Mouse (Mus musculus) megakaryocyte progenitor cell, adult 5-6 weeks (primary cell): ENCODE results near the gene Frmd6. TPM values are rescaled to one million over a fixed set of nuclear protein-coding genes. Genes with fewer than 3 reads are reported as not detected.

Experiments used
- ATAC-seq: replicated peaks from 2 replicates; pipeline ENCODE4 v1.8.0; 2016; ENCODE audit warnings: mild to moderate bottlenecking, moderate TSS enrichment, inconsistent platforms; ENCODE audit not compliant: poor library complexity
- total RNA-seq, 2 experiments: library from RNA; stranded (forward) in 1 of 2; stranded (reverse) in 1 of 2; fragments of 157-497, 149-512 nt in 1 of 2; fragments of 200-1000 nt in 1 of 2; gene quantifications; 2 replicates each; pipeline versions ENCODE4 v1.2.3 to v1.2.4; 2015 to 2017

Frmd6 gene
- total RNA-seq, 2 experiments from 2014 or later: 3.9 to 8.8 TPM

- ATAC-seq: no peak
Observed at GRCm38 (mm10) chr12:70807975-70808374, 17.3 kb upstream of the Frmd6 start.

GRCm38 (mm10) chr12:70809957-70810356 is 15.4 kb upstream of the Frmd6 start:
- ATAC-seq: no peak

DNA sequence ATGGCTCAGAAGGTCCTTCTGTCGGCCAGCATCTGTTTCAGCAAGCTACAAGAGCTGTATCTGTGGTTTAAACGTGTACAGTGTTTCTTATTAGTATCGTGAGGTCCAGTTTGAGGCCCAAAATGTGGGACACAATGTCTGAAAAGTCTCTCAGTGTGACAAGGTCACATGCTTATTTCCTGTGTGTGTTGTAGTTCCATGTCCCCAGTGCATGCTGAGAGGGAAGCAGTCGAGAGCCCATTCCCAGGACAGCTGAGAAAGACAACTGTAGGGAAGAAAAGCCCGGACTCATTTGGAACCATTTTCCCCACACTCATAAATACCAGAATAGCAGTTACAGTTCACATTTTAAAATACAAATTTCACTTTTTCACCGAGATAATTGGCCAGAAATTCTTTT is 13.5 kb upstream of the Frmd6 start:
- ATAC-seq: no peak

DNA sequence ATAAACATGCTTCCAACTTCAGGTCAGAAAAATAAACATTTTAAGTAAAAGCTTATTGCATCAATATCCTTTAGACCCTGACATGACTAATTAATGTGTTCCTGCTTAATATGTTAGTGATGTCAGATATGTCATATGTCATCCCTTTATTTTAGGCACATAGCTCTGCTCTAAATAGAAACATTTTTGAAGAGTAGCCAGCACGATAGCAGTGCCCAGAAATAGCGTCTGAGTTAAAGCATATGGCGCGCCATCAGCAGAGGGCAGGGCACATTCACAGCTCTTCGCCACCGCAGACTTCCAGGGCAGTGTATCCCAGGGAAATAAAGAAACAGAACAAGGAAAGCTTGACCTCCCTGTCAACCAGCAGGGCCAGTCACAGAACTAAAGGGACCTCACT is 13.1 kb upstream of the Frmd6 start:
- ATAC-seq: no peak

DNA sequence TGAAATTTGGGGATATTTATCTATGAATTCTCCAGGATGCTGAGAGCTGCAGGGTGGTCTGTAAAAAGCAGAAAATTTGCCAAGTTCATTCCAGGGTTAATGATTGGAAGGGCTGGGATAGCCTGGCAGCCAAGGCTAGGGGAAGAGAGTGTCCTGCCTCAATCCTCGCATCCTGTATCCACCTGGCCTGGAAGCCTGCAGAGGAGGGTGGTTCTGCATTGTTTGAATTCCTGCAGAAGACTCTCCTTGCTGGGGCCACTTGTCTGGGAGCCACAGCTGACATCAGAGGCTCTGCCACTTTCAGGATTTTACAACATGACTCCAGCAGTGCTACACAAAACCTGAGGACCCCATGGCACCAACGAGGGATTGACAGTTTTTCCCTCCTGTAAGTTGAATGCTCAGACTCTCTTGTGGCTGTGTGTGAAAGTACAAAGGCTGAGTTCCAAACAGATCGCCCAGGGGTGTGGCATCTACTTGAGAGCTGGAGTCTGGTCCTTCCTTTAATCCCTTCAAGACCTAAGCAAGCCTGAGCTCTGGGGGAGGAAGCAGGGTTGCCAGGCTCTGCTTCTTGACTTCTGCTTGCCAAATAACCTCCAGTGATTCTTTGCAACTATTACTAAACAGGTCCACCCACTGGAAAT is 12.4 kb upstream of the Frmd6 start:
- ATAC-seq: no peak

GRCm38 (mm10) chr12:70816731-70817130 is 8.6 kb upstream of the Frmd6 start:
- ATAC-seq: no peak

DNA sequence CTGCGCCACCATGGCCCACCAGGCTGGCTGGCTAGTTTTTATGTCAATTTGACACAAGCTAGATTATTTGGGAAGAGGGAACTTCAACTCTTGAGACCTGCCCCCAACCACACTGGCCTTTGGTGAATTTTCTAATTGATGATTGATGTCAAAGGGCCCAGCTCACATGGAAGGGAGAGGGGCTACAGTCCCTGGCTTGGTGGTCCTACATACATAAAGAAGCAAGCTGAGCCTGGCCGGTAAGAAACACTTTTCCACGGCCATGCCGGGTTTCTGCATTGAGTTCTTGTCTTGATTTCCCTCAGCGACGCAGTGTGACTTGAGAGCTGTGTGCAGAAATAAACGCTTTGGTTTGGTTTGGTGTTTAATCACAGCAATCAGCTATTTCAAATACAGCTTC is 1.3 kb upstream of the Frmd6 start:
- ATAC-seq: no peak

DNA sequence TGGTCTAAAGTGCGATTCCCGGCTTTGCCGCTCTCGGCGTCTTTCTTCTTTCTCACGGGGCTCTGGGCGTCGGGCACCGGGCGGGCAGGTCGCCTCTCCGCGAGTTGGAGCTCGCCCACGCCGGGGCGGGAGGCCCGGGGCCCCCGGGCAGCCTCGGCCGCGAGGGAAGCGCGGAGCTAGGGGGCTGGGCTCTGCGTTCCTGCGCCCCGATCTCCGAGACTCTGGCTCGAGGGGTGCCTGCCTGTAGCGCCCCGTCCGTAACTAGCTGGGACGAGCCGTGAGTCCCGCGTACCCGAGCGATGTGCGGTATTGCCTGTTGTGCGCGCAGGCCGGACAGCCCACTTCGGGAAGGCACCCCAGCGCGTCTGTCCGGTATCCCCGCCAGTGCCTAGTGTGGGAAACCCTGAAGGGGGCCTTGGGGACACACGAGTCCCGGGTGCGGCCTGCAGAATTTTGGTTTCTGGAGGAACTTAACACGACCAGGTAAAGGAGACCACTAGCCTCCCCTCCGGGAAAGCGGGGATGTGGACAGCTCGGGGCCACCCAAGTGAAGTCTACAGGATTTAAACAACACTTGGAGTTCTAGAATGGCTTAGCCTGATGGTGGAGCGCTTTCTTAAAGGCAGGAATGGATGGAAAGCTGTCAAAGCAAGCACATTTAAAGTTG is 470 bp downstream of the Frmd6 start:
- peak; percentile 49 for ATAC-seq

GRCm38 (mm10) chr12:70826318-70827072 is 1.2 kb downstream of the Frmd6 start:
- ATAC-seq: no peak

DNA sequence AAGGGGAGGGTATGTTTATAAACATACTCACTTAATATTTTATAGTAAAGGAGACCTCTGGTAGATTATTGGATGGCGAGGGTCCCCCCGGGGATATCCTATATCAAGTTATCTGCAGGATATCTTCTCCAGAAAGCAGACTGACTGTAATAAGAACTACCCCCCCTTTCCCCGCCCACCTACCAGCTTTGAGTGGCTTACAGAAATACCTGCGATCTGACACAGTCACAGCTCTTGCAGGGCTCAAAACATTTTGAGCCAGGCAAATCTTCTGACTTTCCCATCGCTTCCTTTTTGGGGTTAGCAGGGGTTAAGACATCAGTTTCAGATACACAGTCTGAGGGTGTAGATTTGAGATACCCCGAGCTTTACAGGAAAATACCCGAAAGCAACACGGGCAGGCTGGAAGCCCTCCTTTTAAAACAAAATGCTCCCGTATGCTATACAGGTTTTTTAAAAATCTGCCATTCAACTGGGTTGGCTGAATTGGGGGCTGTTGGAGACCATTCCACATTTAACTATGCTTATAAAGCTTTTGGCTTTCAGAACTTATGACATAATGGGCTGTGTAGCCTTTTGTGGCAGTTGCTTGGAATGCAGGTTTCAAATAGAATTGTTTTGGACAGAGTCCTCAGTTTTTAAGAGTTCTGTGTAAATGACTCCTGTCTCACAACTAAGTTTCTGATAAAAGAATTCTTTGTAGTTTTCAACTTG is 2.0 kb downstream of the Frmd6 start:
- no peak for ATAC-seq

DNA sequence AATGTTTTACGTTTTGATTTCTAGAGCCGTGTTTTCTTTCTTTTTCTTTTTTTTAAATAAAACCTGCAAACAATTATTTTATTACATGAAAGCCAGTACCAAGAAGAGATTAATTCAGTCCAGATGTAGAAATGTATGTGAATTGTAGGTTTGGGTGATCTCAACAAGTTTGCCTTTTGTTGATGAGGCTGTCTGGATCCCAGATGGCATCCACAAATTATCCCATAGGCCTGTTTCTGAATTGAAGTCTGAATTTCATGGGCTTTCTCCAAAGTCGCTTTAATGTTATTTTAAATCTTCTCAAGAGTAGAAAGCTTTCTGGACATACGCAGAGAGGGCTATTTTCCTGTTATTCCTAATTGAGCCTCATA is 2.6 kb downstream of the Frmd6 start:
- no peak for ATAC-seq

DNA sequence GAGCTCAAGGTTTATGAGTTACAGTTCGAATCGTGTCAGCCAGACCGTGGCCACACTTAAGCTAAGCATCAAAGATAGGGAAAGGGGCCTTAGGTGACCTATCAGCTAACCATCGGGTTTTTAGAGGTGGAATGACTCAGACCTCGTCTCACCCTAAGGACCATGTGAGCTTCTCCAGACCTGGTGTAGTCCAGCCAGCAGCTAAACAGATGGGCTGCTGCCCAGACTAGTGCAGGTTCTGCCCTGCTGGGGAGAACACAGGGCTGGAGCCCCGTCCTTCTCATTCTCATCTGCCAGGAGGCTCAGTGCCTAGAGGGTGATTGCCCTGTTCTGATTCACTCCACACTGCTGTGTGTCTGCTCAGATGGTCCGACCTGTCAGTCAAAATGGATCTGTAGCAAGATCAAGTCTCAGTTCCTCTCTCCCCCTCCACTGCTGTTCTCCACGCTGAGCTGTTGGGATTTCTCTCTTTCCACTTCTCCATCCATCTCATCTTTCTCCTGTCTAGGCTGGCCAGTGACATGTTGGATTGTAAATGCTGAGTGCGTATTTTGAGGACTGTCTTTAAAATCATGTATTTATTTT is 5.8 kb downstream of the Frmd6 start:
- ATAC-seq: peak; percentile 47

DNA sequence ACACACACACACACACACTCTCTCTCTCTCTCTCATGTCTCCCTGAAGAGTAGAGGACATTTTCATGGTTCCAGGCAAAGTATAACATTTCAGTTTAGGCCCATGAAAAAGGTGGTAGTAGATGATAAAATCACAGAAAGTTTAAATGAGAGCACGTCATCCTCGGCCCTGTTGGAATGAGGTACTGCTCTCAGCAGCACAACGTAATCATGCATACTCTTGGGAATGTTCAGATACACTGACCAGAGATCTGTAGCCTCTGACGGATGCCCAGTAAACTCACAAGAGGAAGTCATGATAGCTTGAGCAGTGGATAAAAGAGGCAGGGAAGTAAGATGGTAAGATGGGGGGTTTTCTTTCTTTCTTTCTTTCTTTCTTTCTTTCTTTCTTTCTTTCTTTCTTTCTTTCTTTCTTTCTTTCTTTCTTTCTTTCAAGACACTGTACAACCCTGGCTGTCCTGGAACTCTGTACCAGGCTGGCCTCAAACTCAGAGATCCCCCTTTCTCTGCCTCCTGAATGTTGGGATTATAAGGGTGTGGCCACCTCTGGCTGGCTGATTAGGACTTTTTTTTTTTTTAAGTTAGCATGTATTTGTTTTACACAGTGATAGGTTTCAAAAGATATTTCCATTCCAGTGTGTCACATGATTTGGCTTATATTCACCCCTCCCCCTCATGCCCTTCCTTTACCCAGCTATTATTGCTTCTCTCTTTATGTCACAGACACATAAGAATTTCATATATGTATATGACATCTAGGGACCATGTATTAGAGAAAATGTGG is 7.1 kb downstream of the Frmd6 start:
- ATAC-seq: peak; percentile 53

GRCm38 (mm10) chr12:70833050-70833449 is 7.7 kb downstream of the Frmd6 start:
- no peak for ATAC-seq

DNA sequence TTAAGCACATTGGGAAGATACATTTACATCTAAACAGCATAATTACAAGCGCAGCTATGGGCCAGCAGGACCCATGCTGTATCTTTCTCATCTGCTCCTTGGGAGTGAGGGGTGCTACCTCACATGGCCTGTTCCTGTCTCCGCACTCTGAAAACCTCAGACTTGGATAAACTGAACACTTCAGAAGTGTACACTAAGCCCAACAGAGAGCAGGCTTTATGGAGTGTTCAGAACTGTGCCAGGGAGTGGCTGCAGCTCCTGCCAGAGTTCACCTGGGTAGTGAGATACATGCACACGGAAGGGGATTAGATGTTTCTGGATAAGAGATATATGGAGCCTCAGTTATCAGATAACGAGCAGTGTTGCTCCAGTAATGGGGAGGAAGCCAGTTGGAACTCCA is 8.7 kb downstream of the Frmd6 start:
- ATAC-seq: no peak

- ATAC-seq: no peak
Observed at GRCm38 (mm10) chr12:70835004-70835403, 9.7 kb downstream of the Frmd6 start.

- no peak for ATAC-seq
Observed at GRCm38 (mm10) chr12:70837792-70838321, 12.5 kb downstream of the Frmd6 start.

- ATAC-seq: no peak
Observed at GRCm38 (mm10) chr12:70845371-70845770, 20.1 kb downstream of the Frmd6 start.

DNA sequence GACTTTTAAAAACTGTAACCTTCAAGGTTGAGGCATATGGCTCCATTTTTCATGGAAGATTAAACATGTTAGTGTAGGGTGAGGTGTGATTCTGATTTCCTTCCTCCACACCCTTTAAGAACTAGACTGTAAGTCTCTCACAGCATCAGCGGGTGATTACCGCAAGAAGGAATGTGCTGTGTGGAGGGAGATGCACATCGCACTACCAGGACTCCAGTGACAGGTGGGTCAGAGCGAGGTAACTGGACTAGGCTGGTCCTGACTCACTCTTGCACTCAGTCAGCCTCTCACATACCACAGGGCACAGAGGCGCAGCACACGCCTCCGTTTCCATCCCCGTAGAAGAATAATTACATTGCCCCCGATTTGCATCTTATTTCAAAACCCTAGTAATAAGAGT is 23.7 kb downstream of the Frmd6 start:
- ATAC-seq: no peak
